Mouse (Mus musculus) MEL (cell line): ENCODE measurements around the gene Eif1. TPM values are rescaled to one million over a fixed set of nuclear protein-coding genes. Genes with fewer than 3 reads are reported as not detected.
A peak's percentile ranks its signal among the peaks of the same experiment; 100 is the strongest.
"Not testable (repeated sequence)": the region's sequence is repeated elsewhere in the genome, so short reads cannot be mapped to it uniquely, and the experiment has no call there.

Experiments used
- DNase-seq: peaks from one replicate; pipeline ENCODE4 v3.0.0; 2011; ENCODE audit warnings: low read depth, low spot score
- H3K27ac ChIP-seq: 2 replicates; pipeline ENCODE4 v1.5.1; 2012; ENCODE audit warnings: low read depth, mild to moderate bottlenecking, control low read depth, low read length, moderate library complexity; ENCODE audit not compliant: control insufficient read depth
- H3K27me3 ChIP-seq, 2 experiments: fragments of 150-350 bp in 1 of 2; sonication (generic) in 1 of 2; 2 replicates each; pipeline ENCODE4 v1.6.1; 2012; ENCODE audit warnings: low read length in 2 of 2, mild to moderate bottlenecking in 2 of 2, improper control_type of control experiment in 1 of 2, moderate library complexity in 1 of 2; ENCODE audit not compliant: insufficient read depth in 2 of 2, control insufficient read depth in 1 of 2
- H3K36me3 ChIP-seq, 2 experiments: 2 replicates each; pipeline ENCODE4 v1.6.1; 2012 to 2014; ENCODE audit warnings: low read length in 2 of 2, improper control_type of control experiment in 1 of 2, inconsistent platforms in 1 of 2, mild to moderate bottlenecking in 1 of 2; ENCODE audit not compliant: insufficient read depth in 2 of 2, control insufficient read depth in 1 of 2
- H3K4me1 ChIP-seq, 2 experiments: fragments of 150-350 bp in 1 of 2; sonication (generic) in 1 of 2; 2 replicates each; pipeline ENCODE4 v1.6.1; 2012; ENCODE audit warnings: low read length in 2 of 2, improper control_type of control experiment in 1 of 2, mild to moderate bottlenecking in 1 of 2; ENCODE audit not compliant: insufficient read depth in 2 of 2, control insufficient read depth in 1 of 2
- H3K4me3 ChIP-seq, 2 experiments: fragments of 150-350 bp in 1 of 2; sonication (generic) in 1 of 2; 2 replicates each; pipeline ENCODE4 v1.5.1; 2012; ENCODE audit warnings: low read depth in 2 of 2, low read length in 2 of 2, mild to moderate bottlenecking in 2 of 2, moderate library complexity in 2 of 2, control low read depth in 1 of 2, improper control_type of control experiment in 1 of 2; ENCODE audit not compliant: control insufficient read depth in 1 of 2, insufficient read depth in 1 of 2
- H3K79me2 ChIP-seq: 2 replicates; pipeline ENCODE4 v1.6.1; 2012; ENCODE audit warnings: mild to moderate bottlenecking, low read length, moderate library complexity; ENCODE audit not compliant: control insufficient read depth, poor library complexity, insufficient read depth
- H3K9ac ChIP-seq: 2 replicates; pipeline ENCODE4 v1.6.1; 2012; ENCODE audit warnings: low read depth, mild to moderate bottlenecking, control low read depth, low read length, moderate library complexity; ENCODE audit not compliant: control insufficient read depth, poor library complexity, severe bottlenecking
- H3K9me3 ChIP-seq: fragments of 150-350 bp; sonication (generic); replicated peaks from 2 replicates; pipeline ENCODE4 v1.6.1; 2012; ENCODE audit warnings: mild to moderate bottlenecking, low read length, improper control_type of control experiment, moderate library complexity; ENCODE audit not compliant: insufficient read depth
- CHD1 ChIP-seq: IDR thresholded peaks from 2 replicates; pipeline ENCODE4 v1.6.1; 2012; ENCODE audit warnings: low read depth, mild to moderate bottlenecking, inconsistent platforms, low read length, improper control_type of control experiment
- EP300 ChIP-seq, 2 experiments: IDR thresholded peaks; 2 replicates each; pipeline ENCODE4 v1.6.1; 2011; ENCODE audit warnings: improper control_type of control experiment in 2 of 2, low read length in 2 of 2, low read depth in 1 of 2, mild to moderate bottlenecking in 1 of 2
- GATA1 ChIP-seq: IDR thresholded peaks from 2 replicates; pipeline ENCODE4 v1.6.1; 2011; ENCODE audit warnings: low read depth, low read length, improper control_type of control experiment
- MAZ ChIP-seq: IDR thresholded peaks from 2 replicates; pipeline ENCODE4 v1.6.1; 2012; ENCODE audit warnings: low read depth, mild to moderate bottlenecking, inconsistent platforms, low read length, improper control_type of control experiment
- NRF1 ChIP-seq: IDR thresholded peaks from 2 replicates; pipeline ENCODE4 v1.6.1; 2014; ENCODE audit warnings: low read depth, mild to moderate bottlenecking, inconsistent platforms, low read length, improper control_type of control experiment, moderate library complexity; ENCODE audit not compliant: poor library complexity, insufficient read depth, severe bottlenecking
- POLR2AphosphoS2 ChIP-seq: IDR thresholded peaks from 2 replicates; pipeline ENCODE4 v1.6.1; 2011; ENCODE audit warnings: low read length, improper control_type of control experiment
- RCOR1 ChIP-seq: IDR thresholded peaks from 2 replicates; pipeline ENCODE4 v1.6.1; 2012; ENCODE audit warnings: low read depth, mild to moderate bottlenecking, inconsistent platforms, low read length, improper control_type of control experiment
- SIN3A ChIP-seq: IDR thresholded peaks from 2 replicates; pipeline ENCODE4 v1.6.1; 2012; ENCODE audit warnings: low read length, improper control_type of control experiment, inconsistent platforms
- TBP ChIP-seq: IDR thresholded peaks from 2 replicates; pipeline ENCODE4 v1.8.0; 2011; ENCODE audit warnings: low read depth, low read length, improper control_type of control experiment
- TCF12 ChIP-seq: IDR thresholded peaks from 2 replicates; pipeline ENCODE4 v1.6.1; 2014; ENCODE audit warnings: low read depth, mild to moderate bottlenecking, inconsistent platforms, low read length, improper control_type of control experiment, moderate library complexity
- UBTF ChIP-seq: IDR thresholded peaks from 2 replicates; pipeline ENCODE4 v1.6.1; 2012; ENCODE audit warnings: low read depth, mild to moderate bottlenecking, inconsistent platforms, low read length, improper control_type of control experiment, moderate library complexity, borderline replicate concordance; ENCODE audit not compliant: insufficient read depth
- USF2 ChIP-seq, 2 experiments: IDR thresholded peaks; 2 replicates each; pipeline ENCODE4 v1.6.1; 2011 to 2012; ENCODE audit warnings: improper control_type of control experiment in 2 of 2, low read length in 2 of 2, borderline replicate concordance in 1 of 2, inconsistent platforms in 1 of 2, low read depth in 1 of 2, mild to moderate bottlenecking in 1 of 2; ENCODE audit not compliant: insufficient read depth in 1 of 2
- ZMIZ1 ChIP-seq: IDR thresholded peaks from 2 replicates; pipeline ENCODE4 v1.6.1; 2012; ENCODE audit warnings: low read depth, mild to moderate bottlenecking, inconsistent platforms, low read length, improper control_type of control experiment, moderate library complexity
- polyA plus RNA-seq, 2 experiments: library from polyadenylated mRNA; stranded (reverse) in 1 of 2; unstranded in 1 of 2; fragments of >175 nt in 1 of 2; fragments of >200 nt in 1 of 2; gene quantifications; 2 replicates each; pipeline versions ENCODE4 v1.2.1 to v1.2.4; 2012; ENCODE audit warnings: low replicate concordance in 2 of 2, low read depth in 1 of 2; ENCODE audit not compliant: insufficient read length in 2 of 2, insufficient read depth in 1 of 2, missing spikeins in 1 of 2
- total RNA-seq: library from RNA; depleted of rRNA; stranded (reverse); fragments of 300-350 nt; gene quantifications from 2 replicates; pipeline ENCODE4 v1.2.3, GENCODE M21; 2012

Gene Eif1
- total and polyA plus RNA-seq, 3 experiments = 289 to 926 (median 320) TPM

DNA sequence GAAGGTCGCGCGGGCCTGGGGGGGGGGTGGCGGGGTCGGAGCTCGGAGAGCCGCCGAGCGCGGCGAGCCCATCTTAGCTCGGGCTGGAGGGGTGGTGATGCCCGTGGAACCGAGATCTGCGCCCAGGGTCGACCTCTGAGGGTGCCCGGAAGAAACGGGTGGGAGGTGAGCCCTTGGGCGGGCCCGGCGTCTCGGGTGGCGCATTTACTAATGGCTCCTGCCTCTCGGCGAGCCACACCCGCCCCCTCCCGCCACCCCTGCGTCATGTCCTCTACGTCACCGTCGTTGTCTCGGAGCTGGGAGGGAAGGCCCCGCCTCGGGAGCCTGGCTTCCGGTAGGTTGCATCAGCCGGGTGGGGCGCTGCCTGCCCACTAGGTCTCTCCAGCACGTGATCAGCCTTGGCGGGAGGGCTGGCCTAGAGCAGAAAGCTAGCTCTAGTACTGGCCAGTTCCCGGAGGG, 516 bp downstream of the Eif1 start (continued):
- TF ChIP-seq USF2 (IDR thresholded peaks at IDR 0.05; ENCODE audit: borderline replicate concordance in 1 of 2, insufficient read depth in 1 of 2, low read depth in 1 of 2, low read length in 2 of 2) = peak in 1 of 2 experiments; percentile 84; a peak in 3 of 4 replicates
- peak; percentile 86 for TF ChIP-seq POLR2AphosphoS2
- no peak for TF ChIP-seq CHD1
- no peak for TF ChIP-seq UBTF
- peak; percentile 52; the same call in 1 of the 2 replicates for TF ChIP-seq NRF1
- TF ChIP-seq MAZ = peak; percentile 91; the same call in 1 of the 2 replicates
- TF ChIP-seq RCOR1 = no peak
- TF ChIP-seq, all 39 proteins: peak for 23

DNA sequence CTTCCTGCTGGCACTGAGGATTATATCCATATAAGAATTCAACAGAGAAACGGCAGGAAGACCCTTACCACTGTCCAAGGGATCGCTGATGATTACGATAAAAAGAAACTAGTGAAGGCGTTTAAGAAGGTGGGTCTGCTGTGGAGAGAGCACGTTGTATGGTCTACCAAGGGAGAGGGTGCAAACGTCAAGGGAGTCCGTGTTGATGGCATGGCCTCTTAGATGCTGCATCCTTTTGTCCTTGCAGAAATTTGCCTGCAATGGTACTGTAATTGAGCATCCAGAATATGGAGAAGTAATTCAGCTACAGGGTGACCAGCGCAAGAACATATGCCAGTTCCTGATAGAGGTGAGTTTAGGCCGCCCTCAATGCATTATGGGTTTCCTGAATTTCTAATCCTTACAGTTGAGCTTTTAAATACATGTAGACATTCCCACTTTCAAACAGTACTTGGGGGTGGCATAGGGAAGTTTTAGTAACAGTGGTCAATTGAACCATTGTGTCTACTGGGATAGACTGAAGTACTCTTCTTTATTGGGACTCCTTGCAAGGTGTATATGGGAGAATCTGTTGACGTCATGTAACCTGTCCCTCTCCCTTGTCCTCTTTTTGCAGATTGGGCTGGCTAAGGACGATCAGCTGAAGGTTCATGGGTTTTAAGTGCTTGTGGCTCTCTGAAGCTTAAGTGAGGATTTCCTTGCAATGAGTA, 1.2 kb downstream of the Eif1 start:
- Histone ChIP-seq H3K4me1 (peaks cover 17 to 30% of the 10 kb centered on the region in 2 experiments), H3K79me2 (peaks cover 18% of the 10 kb centered on the region), H3K36me3 (peaks cover 10 to 35% of the 10 kb centered on the region in 2 experiments), H3K9ac (peak overlapping the region; percentile 96), H3K27ac (peak overlapping the region; percentile 85), H3K4me3 (peak overlapping the region; percentile 67 to 74)
- H3K9me3 ChIP-seq, H3K27me3 ChIP-seq: not testable (repeated sequence)
- DNase-seq = peak; percentile 61
- TF ChIP-seq ZMIZ1 = peak; percentile 27; the same call in 1 of the 2 replicates
- peak; percentile 4; the same call in 1 of the 2 replicates for TF ChIP-seq SIN3A
- peak; percentile 95; the same call in 1 of the 2 replicates for TF ChIP-seq CHD1

DNA sequence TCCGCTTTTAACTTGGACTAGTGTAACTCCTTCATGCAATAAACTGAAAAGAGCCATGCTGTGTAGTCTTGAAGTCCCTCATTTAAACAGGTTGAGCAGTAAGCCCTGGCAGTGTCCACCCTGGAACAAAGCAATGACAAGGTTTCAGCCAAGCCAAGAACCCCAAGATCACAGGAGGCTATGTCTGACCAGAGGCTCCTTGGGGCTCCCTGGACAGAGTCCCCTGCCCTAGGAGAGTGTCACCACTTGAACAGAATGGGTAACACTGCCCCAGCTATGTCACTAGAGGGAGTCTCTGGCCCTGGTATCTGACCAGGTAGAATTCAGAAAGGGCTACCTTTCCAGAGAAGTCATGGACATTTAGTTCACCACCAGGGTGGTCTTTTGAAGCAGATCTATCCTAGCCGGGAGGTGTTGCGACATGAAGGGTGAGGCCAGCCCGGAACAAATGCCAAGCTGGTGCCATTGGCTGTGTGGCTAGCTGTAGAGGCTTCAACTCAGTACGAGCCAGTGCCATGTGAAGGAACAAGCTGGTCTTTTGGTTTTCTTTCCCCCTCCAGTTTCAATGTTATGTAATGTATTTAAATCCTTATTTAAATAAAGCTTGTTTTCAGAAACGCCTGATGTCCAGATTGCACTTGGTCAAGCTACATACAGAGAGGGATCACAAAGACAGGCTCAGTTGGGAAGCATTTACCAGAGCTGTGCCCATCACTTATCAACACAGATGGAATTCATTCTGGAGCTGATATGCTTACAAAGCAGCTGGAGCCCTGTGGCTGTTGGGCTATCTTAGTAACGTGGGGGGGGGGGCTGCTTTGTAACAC, 2.0 kb downstream of the Eif1 start:
- Histone ChIP-seq H3K4me3 (peak overlapping the region; percentile 7 to 74; a peak in 3 of 4 replicates), H3K9ac (peak overlapping the region; percentile 49), H3K27ac (peak overlapping the region; percentile 37), H3K4me1 (peaks cover 17 to 30% of the 10 kb centered on the region in 2 experiments), H3K79me2 (peaks cover 18% of the 10 kb centered on the region), H3K36me3 (peaks cover 10 to 35% of the 10 kb centered on the region in 2 experiments)
- TF ChIP-seq GATA1 (0 out of 2 replicates have a peak, but pooled peaks have one; percentile 13), EP300 (IDR thresholded peaks at IDR 0.05; ENCODE audit: low read depth in 1 of 2, low read length in 2 of 2) (peak in 1 of 2 experiments; percentile 9; a peak in 1 of 4 replicates), POLR2AphosphoS2 (peak; percentile 12; the same call in 1 of the 2 replicates), TCF12 (0 out of 2 replicates have a peak, but pooled peaks have one; percentile 15), TBP (peak; percentile 39; the same call in 1 of the 2 replicates)
- not testable (repeated sequence) for H3K27me3 ChIP-seq, H3K9me3 ChIP-seq
- peak; percentile 55 for DNase-seq
